19 mouse cellular contexts compared by ENCODE assay signal in the genomic region with DNA sequence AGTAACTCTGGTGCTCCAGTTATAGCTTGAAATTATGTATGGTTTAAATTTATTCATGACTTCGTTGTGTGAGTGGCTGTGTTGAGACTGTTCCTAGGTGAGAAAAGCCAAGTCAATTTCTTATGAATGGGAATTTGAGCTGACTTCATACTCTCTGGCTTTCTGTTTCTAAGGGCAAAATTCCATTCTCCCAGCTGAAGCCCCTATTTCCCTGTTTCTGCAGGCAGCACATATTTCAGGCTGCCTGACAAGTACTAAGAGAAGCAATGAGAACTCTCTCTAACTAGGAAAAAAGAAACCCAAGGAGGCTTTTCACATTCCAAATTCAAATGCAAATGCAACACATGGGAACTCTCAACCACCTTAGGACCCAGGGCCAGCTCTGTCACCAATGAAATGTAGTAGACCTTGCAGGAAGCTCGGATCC.
DNase-seq lines count a peak whose midpoint lies in the region; ATAC-seq and TF ChIP-seq lines count a peak whose summit lies in the region.
"Had no signal": no experiment of that assay in that cellular context is flagged by ENCODE, and none has a peak within 500 bp of the region (broad histone marks: within the 10 kb centered on the region; RNA-seq: fewer than 3 reads in every experiment).

No protein-coding gene starts in this region.

- no peak overlapping the region for H3K4me3 ChIP-seq in embryonic facial prominence, embryonic 14.5 days (ENCODE audit: low read depth, low read length)
- no peak overlapping the region for H3K4me3 ChIP-seq in embryonic facial prominence, embryonic 10.5 days
- no peak overlapping the region for H3K4me3 ChIP-seq in hindbrain, embryonic 15.5 days
- no peak overlapping the region for H3K4me3 ChIP-seq in hindbrain, embryonic 10.5 days
- H3K4me3 ChIP-seq in hindbrain, embryonic 16.5 days (ENCODE audit: low read length), result no peak overlapping the region
- H3K4me3 ChIP-seq in neural tube, embryonic 12.5 days, result no peak overlapping the region
- H3K4me3 ChIP-seq in lung, postnatal 0 days (ENCODE audit: low read depth, low read length), result no peak overlapping the region
- H3K4me3 ChIP-seq: heart, embryonic 10.5 days; layer of hippocampus, adult 2 months; midbrain, embryonic 12.5 days had no signal

- no peaks in the 10 kb centered on the region for H3K9me3 ChIP-seq in embryonic facial prominence, embryonic 14.5 days (ENCODE audit: control insufficient read depth, low read length)
- no peaks in the 10 kb centered on the region for H3K9me3 ChIP-seq in embryonic facial prominence, embryonic 10.5 days
- no peaks in the 10 kb centered on the region for H3K9me3 ChIP-seq in hindbrain, embryonic 15.5 days
- H3K9me3 ChIP-seq in hindbrain, embryonic 10.5 days, result no peaks in the 10 kb centered on the region
- H3K9me3 ChIP-seq in hindbrain, embryonic 16.5 days (ENCODE audit: control insufficient read depth, low read length), result no peaks in the 10 kb centered on the region
- no peaks in the 10 kb centered on the region for H3K9me3 ChIP-seq in neural tube, embryonic 12.5 days
- no peaks in the 10 kb centered on the region for H3K9me3 ChIP-seq in lung, postnatal 0 days (ENCODE audit: low read length)
- H3K9me3 ChIP-seq: heart, embryonic 10.5 days; midbrain, embryonic 12.5 days had no signal

- H3K36me3 ChIP-seq in embryonic facial prominence, embryonic 14.5 days (ENCODE audit: control insufficient read depth, insufficient read depth, low read length), result no peaks in the 10 kb centered on the region
- no peaks in the 10 kb centered on the region for H3K36me3 ChIP-seq in embryonic facial prominence, embryonic 10.5 days (replicated peaks)
- no peaks in the 10 kb centered on the region for H3K36me3 ChIP-seq in hindbrain, embryonic 15.5 days
- no peaks in the 10 kb centered on the region for H3K36me3 ChIP-seq in hindbrain, embryonic 10.5 days
- no peaks in the 10 kb centered on the region for H3K36me3 ChIP-seq in hindbrain, embryonic 16.5 days (ENCODE audit: control insufficient read depth, insufficient read depth, low read length)
- no peaks in the 10 kb centered on the region for H3K36me3 ChIP-seq in neural tube, embryonic 12.5 days
- no peaks in the 10 kb centered on the region for H3K36me3 ChIP-seq in lung, postnatal 0 days (ENCODE audit: insufficient read depth, low read length)
- H3K36me3 ChIP-seq: heart, embryonic 10.5 days; midbrain, embryonic 12.5 days had no signal

- peaks cover 5% of the 10 kb centered on the region; the same call in 1 of the 2 replicates for H3K4me1 ChIP-seq in embryonic facial prominence, embryonic 14.5 days (ENCODE audit: control insufficient read depth, insufficient read depth, low read length)
- H3K4me1 ChIP-seq in embryonic facial prominence, embryonic 10.5 days, result no peaks in the 10 kb centered on the region
- peaks cover 15% of the 10 kb centered on the region; the same call in 1 of the 2 replicates for H3K4me1 ChIP-seq in hindbrain, embryonic 15.5 days (replicated peaks)
- peaks cover 6% of the 10 kb centered on the region; the same call in 1 of the 2 replicates for H3K4me1 ChIP-seq in hindbrain, embryonic 10.5 days (replicated peaks)
- peaks cover 7% of the 10 kb centered on the region for H3K4me1 ChIP-seq in hindbrain, embryonic 16.5 days (ENCODE audit: control insufficient read depth, insufficient read depth, low read depth, low read length)
- peaks cover 12% of the 10 kb centered on the region; the same call in 1 of the 2 replicates for H3K4me1 ChIP-seq in neural tube, embryonic 12.5 days
- no peaks in the 10 kb centered on the region for H3K4me1 ChIP-seq in lung, postnatal 0 days (ENCODE audit: insufficient read depth, low read depth, low read length)
- H3K4me1 ChIP-seq: heart, embryonic 10.5 days had no signal

- H3K9ac ChIP-seq in embryonic facial prominence, embryonic 14.5 days (ENCODE audit: low read depth, low read length), result no peak overlapping the region
- H3K9ac ChIP-seq in hindbrain, embryonic 15.5 days, result no peak overlapping the region
- H3K9ac ChIP-seq in hindbrain, embryonic 16.5 days (ENCODE audit: low read depth, low read length), result no peak overlapping the region
- no peak overlapping the region for H3K9ac ChIP-seq in neural tube, embryonic 12.5 days
- H3K9ac ChIP-seq in lung, postnatal 0 days (replicated peaks; ENCODE audit: low read depth), result no peak overlapping the region
- H3K9ac ChIP-seq: liver, postnatal 0 days; midbrain, embryonic 12.5 days had no signal

- DNase-seq in embryonic facial prominence, embryonic 14.5 days (ENCODE audit: low spot score), result peak; percentile 71
- DNase-seq in embryonic facial prominence, embryonic 10.5 days (ENCODE audit: low spot score), result no peak
- DNase-seq in hindbrain, embryonic 10.5 days (ENCODE audit: low spot score), result no peak
- no peak for DNase-seq in lung, postnatal 0 days (ENCODE audit: low spot score)
- DNase-seq: adrenal gland, adult 8-10 months; gastrocnemius, postnatal 36 days; kidney, postnatal 10 days; liver; liver, postnatal 0 days; right cerebral cortex, postnatal 14 days had no signal

- no peak for TF ChIP-seq CTCF in lung, postnatal 0 days (IDR thresholded peaks at IDR 0.05)

- TF ChIP-seq EP300 in lung, postnatal 0 days (IDR thresholded peaks at IDR 0.05), result no peak

- H3K4me2 ChIP-seq in embryonic facial prominence, embryonic 14.5 days (ENCODE audit: low read depth, low read length), result no peak overlapping the region
- H3K4me2 ChIP-seq in hindbrain, embryonic 15.5 days, result no peak overlapping the region
- no peak overlapping the region for H3K4me2 ChIP-seq in hindbrain, embryonic 16.5 days (ENCODE audit: low read length)
- no peak overlapping the region for H3K4me2 ChIP-seq in neural tube, embryonic 12.5 days (replicated peaks)
- no peak overlapping the region for H3K4me2 ChIP-seq in lung, postnatal 0 days (replicated peaks; ENCODE audit: low read depth, low read length)
- H3K4me2 ChIP-seq: midbrain, embryonic 12.5 days had no signal

- peak overlapping the region; percentile 50; the same call in 1 of the 2 replicates for H3K27ac ChIP-seq in embryonic facial prominence, embryonic 14.5 days (replicated peaks; ENCODE audit: low read depth, low read length)
- no peak overlapping the region for H3K27ac ChIP-seq in embryonic facial prominence, embryonic 10.5 days (replicated peaks)
- H3K27ac ChIP-seq in hindbrain, embryonic 15.5 days (replicated peaks), result 0 out of 2 replicates have a peak overlapping the region, but pooled peaks have one; percentile 62
- H3K27ac ChIP-seq in hindbrain, embryonic 10.5 days, result no peak overlapping the region
- H3K27ac ChIP-seq in hindbrain, embryonic 16.5 days (ENCODE audit: low read depth, low read length), result 0 out of 2 replicates have a peak overlapping the region, but pooled peaks have one; percentile 16
- H3K27ac ChIP-seq in neural tube, embryonic 12.5 days, result no peak overlapping the region
- H3K27ac ChIP-seq in lung, postnatal 0 days (ENCODE audit: low read length), result no peak overlapping the region
- H3K27ac ChIP-seq: heart, embryonic 10.5 days; layer of hippocampus, adult 2 months; macrophage; midbrain, embryonic 12.5 days had no signal

- 29% methylated on average over 2 of the region's 2 CpGs for WGBS in embryonic facial prominence, embryonic 14.5 days
- 65% methylated on average over 2 of the region's 2 CpGs for WGBS in embryonic facial prominence, embryonic 10.5 days
- 31% methylated on average over 2 of the region's 2 CpGs for WGBS in hindbrain, embryonic 15.5 days
- WGBS in hindbrain, embryonic 10.5 days, result 59% methylated on average over 2 of the region's 2 CpGs
- WGBS in hindbrain, embryonic 16.5 days, result 32% methylated on average over 2 of the region's 2 CpGs
- WGBS in neural tube, embryonic 12.5 days, result 23% methylated on average over 2 of the region's 2 CpGs
- 66% methylated on average over 2 of the region's 2 CpGs for WGBS in lung, postnatal 0 days

- no peaks in the 10 kb centered on the region for H3K27me3 ChIP-seq in embryonic facial prominence, embryonic 14.5 days (replicated peaks; ENCODE audit: control insufficient read depth, insufficient read depth, low read length)
- no peaks in the 10 kb centered on the region for H3K27me3 ChIP-seq in embryonic facial prominence, embryonic 10.5 days (replicated peaks; ENCODE audit: low read depth, poor library complexity, severe bottlenecking)
- no peaks in the 10 kb centered on the region for H3K27me3 ChIP-seq in hindbrain, embryonic 15.5 days
- no peaks in the 10 kb centered on the region for H3K27me3 ChIP-seq in hindbrain, embryonic 10.5 days (ENCODE audit: insufficient read depth, poor library complexity, severe bottlenecking)
- H3K27me3 ChIP-seq in hindbrain, embryonic 16.5 days (replicated peaks; ENCODE audit: control insufficient read depth, insufficient read depth, low read length), result no peaks in the 10 kb centered on the region
- H3K27me3 ChIP-seq in neural tube, embryonic 12.5 days (replicated peaks), result no peaks in the 10 kb centered on the region
- H3K27me3 ChIP-seq in lung, postnatal 0 days (replicated peaks; ENCODE audit: insufficient read depth, low read length), result no peaks in the 10 kb centered on the region
- H3K27me3 ChIP-seq: midbrain, embryonic 12.5 days had no signal

- peak; percentile 54 for ATAC-seq in embryonic facial prominence, embryonic 14.5 days (ENCODE audit: low read depth)
- ATAC-seq in hindbrain, embryonic 15.5 days (ENCODE audit: low FRiP score, low read depth), result 0 out of 2 replicates have a peak, but pooled peaks have one; percentile 36
- ATAC-seq in hindbrain, embryonic 16.5 days, result peak; percentile 60
- peak; percentile 72 for ATAC-seq in neural tube, embryonic 12.5 days (ENCODE audit: low FRiP score, low read depth)
- ATAC-seq in lung, postnatal 0 days, result no peak
- ATAC-seq in CD4-positive, CD25-positive, alpha-beta regulatory T cell, adult 4 months, result no peak
- ATAC-seq: intestine, embryonic 16.5 days; liver, postnatal 0 days had no signal

Comparison
In these comparisons a context has a peak if more than half of its experiments do, and no peak if none do; other contexts are left out.
1. H3K27ac ChIP-seq: peak in embryonic facial prominence, embryonic 14.5 days (single experiment), hindbrain, embryonic 15.5 days (single experiment) and hindbrain, embryonic 16.5 days (single experiment); none in embryonic facial prominence, embryonic 10.5 days (single experiment), hindbrain, embryonic 10.5 days (single experiment), neural tube, embryonic 12.5 days (single experiment) and lung, postnatal 0 days (single experiment).
2. ATAC-seq: peak in embryonic facial prominence, embryonic 14.5 days (single experiment), hindbrain, embryonic 15.5 days (single experiment), hindbrain, embryonic 16.5 days (single experiment) and neural tube, embryonic 12.5 days (single experiment); none in lung, postnatal 0 days (single experiment) and CD4-positive, CD25-positive, alpha-beta regulatory T cell, adult 4 months (single experiment).